Mouse (Mus musculus): ENCODE measurements at regions not wholly inside any gene's neighbourhood (a gene's known extent, or its start where the extent isn't known, plus 50 kb on each side); places are given as distances from the start of the nearest gene placed in this dataset.

DNA sequence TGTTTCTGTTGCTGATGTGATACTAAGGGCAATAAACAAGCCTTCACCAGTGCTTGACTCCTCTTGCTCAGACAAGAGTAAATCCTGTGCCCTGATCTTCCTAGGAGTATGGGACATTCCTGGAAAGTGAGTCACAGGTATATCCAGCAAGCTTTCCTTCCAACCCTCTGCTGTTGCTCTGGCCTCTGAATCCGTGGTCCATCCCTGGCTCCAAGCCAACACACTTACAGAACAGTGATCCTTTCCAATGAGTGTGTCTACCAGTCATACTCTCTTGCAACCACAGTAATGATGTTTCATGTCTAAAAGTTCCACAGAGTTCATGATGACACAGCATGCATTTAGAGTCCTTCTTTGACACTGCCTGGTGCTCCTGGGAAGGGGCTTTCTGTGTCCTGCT lies 277.6 kb upstream of the Tmc3 start:
- TF ChIP-seq CTCF (IDR thresholded peaks at IDR 0.05) (no peak), EP300 (IDR thresholded peaks at IDR 0.05) (no peak)
